Mouse (Mus musculus) embryonic fibroblast, embryonic 13.5 days (primary cell): ENCODE results near the gene Smg6. TPM values are rescaled to one million over a fixed set of nuclear protein-coding genes. Genes with fewer than 3 reads are reported as not detected.

Experiments used
- H3K27ac ChIP-seq: 2 replicates; pipeline ENCODE4 v1.5.1; 2012; ENCODE audit warnings: low read length, control low read depth, inconsistent platforms; ENCODE audit not compliant: insufficient read depth
- H3K4me1 ChIP-seq: 2 replicates; pipeline ENCODE4 v1.6.1; 2011; ENCODE audit warnings: low read length; ENCODE audit not compliant: control insufficient read depth, insufficient read depth
- H3K4me3 ChIP-seq: 2 replicates; pipeline ENCODE4 v1.5.1; 2011; ENCODE audit warnings: mild to moderate bottlenecking, control low read depth, low read length; ENCODE audit not compliant: insufficient read depth
- CTCF ChIP-seq: IDR thresholded peaks from 2 replicates; pipeline ENCODE4 v1.5.1; 2011; ENCODE audit warnings: mild to moderate bottlenecking, control low read depth, low read length, moderate library complexity, borderline replicate concordance; ENCODE audit not compliant: insufficient read depth
- POLR2A ChIP-seq: IDR thresholded peaks from 2 replicates; pipeline ENCODE4 v1.6.1; 2011; ENCODE audit warnings: low read depth, mild to moderate bottlenecking, control low read depth, low read length, moderate library complexity
- polyA plus RNA-seq: library from polyadenylated mRNA; stranded (reverse); fragments of >200 nt; gene quantifications from 2 replicates; pipeline ENCODE4 v1.2.4, GENCODE M21; 2011; ENCODE audit warnings: low read depth; ENCODE audit not compliant: missing spikeins, insufficient read length

Gene Smg6
- polyA plus RNA-seq, result 16.2 and 19.1 TPM in 2 replicates

- TF ChIP-seq POLR2A (peak; percentile 80), CTCF (no peak)
- peak within 1 kb of the TSS; percentile 94 for H3K27ac ChIP-seq
- no peaks in the 10 kb centered on the region for H3K4me1 ChIP-seq
- peak within 1 kb of the TSS; percentile 90 for H3K4me3 ChIP-seq
These were observed at the start of gene Smg6, which contains the start of gene Srr for GRCm38 (mm10) chr11:74925577-74926387. Gene Smg6, plus strand, starts transcription at chr11:74925823. Gene Srr, minus strand, starts transcription at chr11:74925948.

- H3K4me1 ChIP-seq, result 0 out of 2 replicates have a peak, but pooled peaks cover 4% of the 10 kb centered on the region
- H3K4me3 ChIP-seq, result no peak overlapping the region
- no peak overlapping the region for H3K27ac ChIP-seq
- TF ChIP-seq CTCF (no peak), POLR2A (no peak)
These were observed 48.8 kb upstream of the Smg6 start for GRCm38 (mm10) chr11:74876801-74877200.

- Histone ChIP-seq H3K4me3 (no peak overlapping the region), H3K27ac (0 out of 2 replicates have a peak overlapping the region, but pooled peaks have one; percentile 5), H3K4me1 (0 out of 2 replicates have a peak, but pooled peaks cover 4% of the 10 kb centered on the region)
- TF ChIP-seq POLR2A (no peak), CTCF (no peak)
These were observed 44.6 kb upstream of the Smg6 start for GRCm38 (mm10) chr11:74880999-74881398.

GRCm38 (mm10) chr11:74881979-74882378 is 43.6 kb upstream of the Smg6 start:
- Histone ChIP-seq H3K27ac (no peak overlapping the region), H3K4me3 (no peak overlapping the region), H3K4me1 (no peaks in the 10 kb centered on the region)
- no peak for TF ChIP-seq CTCF
- TF ChIP-seq POLR2A, result no peak

- H3K4me1 ChIP-seq, result no peaks in the 10 kb centered on the region
These were observed 42.5 kb upstream of the Smg6 start for GRCm38 (mm10) chr11:74883098-74883497.

GRCm38 (mm10) chr11:74894619-74895018 is 31.0 kb upstream of the Smg6 start:
- H3K4me3 ChIP-seq, result no peak overlapping the region
- no peaks in the 10 kb centered on the region; the same call in 1 of the 2 replicates for H3K4me1 ChIP-seq
- H3K27ac ChIP-seq, result no peak overlapping the region; the same call in 1 of the 2 replicates
- TF ChIP-seq POLR2A (no peak), CTCF (no peak)

More at GRCm38 (mm10) chr11:74883098-74883497, 42.5 kb upstream of the Smg6 start:
- H3K4me3 ChIP-seq, result no peak overlapping the region
- H3K27ac ChIP-seq, result no peak overlapping the region
- TF ChIP-seq CTCF (no peak), POLR2A (no peak)

GRCm38 (mm10) chr11:74895980-74896900 is 29.4 kb upstream of the Smg6 start:
- no peaks in the 10 kb centered on the region; the same call in 1 of the 2 replicates for H3K4me1 ChIP-seq
- H3K4me3 ChIP-seq, result peak overlapping the region; percentile 88
- peak overlapping the region; percentile 92 for H3K27ac ChIP-seq
- 0 out of 2 replicates have a peak, but pooled peaks have one; percentile 10 for TF ChIP-seq POLR2A
- peak; percentile 54; the same call in 1 of the 2 replicates for TF ChIP-seq CTCF

GRCm38 (mm10) chr11:74896901-74897677 is 28.5 kb upstream of the Smg6 start, which contains the start of gene Sgsm2:
Gene Sgsm2, minus strand, starts transcription at chr11:74897060.
- TF ChIP-seq POLR2A, result peak; percentile 59
- no peak for TF ChIP-seq CTCF
- Histone ChIP-seq H3K27ac (peak within 1 kb of the TSS; percentile 92), H3K4me3 (peak within 1 kb of the TSS; percentile 94), H3K4me1 (no peaks in the 10 kb centered on the region; the same call in 1 of the 2 replicates)
